Mouse (Mus musculus): ENCODE results near the gene Tnfaip1.

DNA sequence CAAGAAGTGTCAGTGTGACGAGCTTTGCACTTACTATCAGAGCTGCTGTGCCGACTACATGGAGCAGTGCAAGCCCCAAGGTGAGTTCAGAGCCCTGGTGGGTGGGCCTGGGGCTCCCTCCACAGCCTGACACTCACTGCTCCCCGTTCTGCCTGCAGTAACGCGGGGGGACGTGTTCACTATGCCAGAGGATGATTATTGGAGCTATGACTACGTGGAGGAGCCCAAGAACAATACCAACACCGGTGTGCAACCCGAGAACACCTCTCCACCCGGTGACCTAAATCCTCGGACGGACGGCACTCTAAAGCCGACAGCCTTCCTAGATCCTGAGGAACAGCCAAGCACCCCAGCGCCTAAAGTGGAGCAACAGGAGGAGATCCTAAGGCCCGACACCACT lies 36.6 kb downstream of the Tnfaip1 start:
- TF ChIP-seq POLR2A (IDR thresholded peaks at IDR 0.05; ENCODE audit: extremely low read depth, insufficient read depth, low read length) (no peak), CTCF (IDR thresholded peaks at IDR 0.05; ENCODE audit: low read depth, low read length) (no peak)

All from liver, adult 2 months (tissue).